9 mouse cellular contexts compared by ENCODE assay signal in genomic region chr6:103924504-103924903, GRCm38 (mm10).
"Had no signal": no experiment of that assay in that cellular context is flagged by ENCODE, and none has a peak within 500 bp of the region (broad histone marks: within the 10 kb centered on the region; RNA-seq: fewer than 3 reads in every experiment).

No protein-coding gene starts in this region.

- ATAC-seq: lung, postnatal 0 days had no signal

- DNase-seq: kidney, adult 11 months; kidney, adult 9 months; kidney, postnatal 36 days; layer of hippocampus, adult 9-11 months; lung, adult 2 months; lung, postnatal 36 days; midbrain, embryonic 14.5 days; thymus, postnatal 4 days had no signal
